Mouse (Mus musculus): ENCODE measurements around the gene Heg1.

DNA sequence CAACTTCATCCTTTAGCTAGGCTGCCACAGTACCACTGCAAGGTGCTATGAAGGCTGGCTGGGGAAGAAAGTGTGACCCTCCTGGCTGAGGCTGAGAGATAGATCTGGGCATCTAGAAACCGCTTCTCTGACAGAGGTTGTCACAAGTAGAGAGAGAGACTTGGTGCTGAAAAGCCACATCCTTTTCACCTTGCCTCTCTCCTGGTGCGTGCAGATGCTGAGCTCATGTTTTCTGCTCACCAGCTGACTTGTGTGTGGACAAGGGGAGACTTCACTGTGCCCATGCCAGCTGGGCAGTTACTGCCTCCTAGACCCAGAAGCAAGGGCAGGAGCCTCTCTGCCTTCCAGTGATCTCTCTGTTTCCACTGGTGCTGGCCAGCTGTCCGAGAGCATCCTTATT, 3.6 kb downstream of the Heg1 start:
- TF ChIP-seq E2F4 (IDR thresholded peaks at IDR 0.05; ENCODE audit: insufficient replicate concordance, low read depth, low read length): no peak
- TF ChIP-seq USF1 (IDR thresholded peaks at IDR 0.05; ENCODE audit: low read depth, low read length): no peak
- no peak for TF ChIP-seq ZMIZ1 (IDR thresholded peaks at IDR 0.05; ENCODE audit: low read depth, low read length)
- TF ChIP-seq POLR2A (IDR thresholded peaks at IDR 0.05; ENCODE audit: low read depth, low read length): no peak
- TF ChIP-seq CTCF (conservative IDR thresholded peaks at IDR 0.05 in 1 of 2, IDR thresholded peaks at IDR 0.05 in 1 of 2; ENCODE audit: low read depth in 2 of 2, low read length in 2 of 2): no peak
- no peak for TF ChIP-seq CHD1 (IDR thresholded peaks at IDR 0.05; ENCODE audit: low read depth, low read length)

Data from CH12.LX (cell line).